Mouse (Mus musculus) MEL (cell line): ENCODE measurements around the gene Sgk1.

Experiments used
- CHD2 ChIP-seq: IDR thresholded peaks from 2 replicates; pipeline ENCODE4 v1.6.1; 2011; ENCODE audit warnings: low read length, improper control_type of control experiment
- CTCF ChIP-seq, 3 experiments: IDR thresholded peaks in 2 of 3; conservative IDR thresholded peaks in 1 of 3; 2 replicates each; pipeline ENCODE4 v1.5.1; 2011 to 2012; ENCODE audit warnings: low read length in 3 of 3, low read depth in 2 of 3, mild to moderate bottlenecking in 2 of 3, improper control_type of control experiment in 1 of 3, inconsistent platforms in 1 of 3, mixed read lengths in 1 of 3, moderate library complexity in 1 of 3; ENCODE audit not compliant: control insufficient read depth in 1 of 3, insufficient read depth in 1 of 3, poor library complexity in 1 of 3, severe bottlenecking in 1 of 3
- KAT2A ChIP-seq: conservative IDR thresholded peaks from 2 replicates; pipeline ENCODE4 v1.6.1; 2012; ENCODE audit warnings: low read depth, low read length, improper control_type of control experiment, inconsistent platforms
- NRF1 ChIP-seq: IDR thresholded peaks from 2 replicates; pipeline ENCODE4 v1.6.1; 2014; ENCODE audit warnings: low read depth, mild to moderate bottlenecking, inconsistent platforms, low read length, improper control_type of control experiment, moderate library complexity; ENCODE audit not compliant: poor library complexity, insufficient read depth, severe bottlenecking
- POLR2A ChIP-seq, 2 experiments: IDR thresholded peaks; 2 replicates each; pipeline ENCODE4 v1.6.1; 2011 to 2012; ENCODE audit warnings: low read length in 2 of 2, mild to moderate bottlenecking in 2 of 2, control low read depth in 1 of 2, improper control_type of control experiment in 1 of 2, low read depth in 1 of 2, moderate library complexity in 1 of 2; ENCODE audit not compliant: control insufficient read depth in 1 of 2, insufficient read depth in 1 of 2, poor library complexity in 1 of 2
- TCF12 ChIP-seq: IDR thresholded peaks from 2 replicates; pipeline ENCODE4 v1.6.1; 2014; ENCODE audit warnings: low read depth, mild to moderate bottlenecking, inconsistent platforms, low read length, improper control_type of control experiment, moderate library complexity

DNA sequence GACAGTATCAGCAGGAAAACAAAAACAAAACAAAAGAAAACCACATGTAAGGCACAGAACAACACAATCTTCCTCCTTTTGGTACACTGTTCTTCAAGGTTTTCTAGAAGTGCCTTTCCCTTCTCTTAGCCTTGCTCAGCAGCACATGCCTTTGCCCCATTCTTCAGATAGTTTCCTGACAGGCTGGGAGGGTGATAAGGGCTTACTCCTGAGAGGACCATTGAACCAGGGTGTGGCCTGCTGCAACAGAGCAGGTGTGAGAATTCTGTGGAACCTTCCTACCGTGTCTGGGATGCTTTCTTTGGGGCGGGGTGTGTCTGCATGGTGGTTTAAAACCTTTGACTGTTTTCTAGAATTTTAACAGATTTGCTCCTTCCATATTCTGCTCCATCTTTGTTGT, 79.1 kb downstream of the Sgk1 start:
- TF ChIP-seq CTCF (IDR thresholded peaks at IDR 0.05 in 2 of 3, conservative IDR thresholded peaks at IDR 0.05 in 1 of 3; ENCODE audit: control insufficient read depth in 1 of 3, insufficient read depth in 1 of 3, low read depth in 2 of 3, low read length in 3 of 3, poor library complexity in 1 of 3, severe bottlenecking in 1 of 3): no peak
- no peak for TF ChIP-seq POLR2A (IDR thresholded peaks at IDR 0.05; ENCODE audit: control insufficient read depth in 1 of 2, insufficient read depth in 1 of 2, low read depth in 1 of 2, low read length in 2 of 2, poor library complexity in 1 of 2)
- TF ChIP-seq CHD2: no peak
- no peak for TF ChIP-seq KAT2A
- no peak for TF ChIP-seq TCF12
- TF ChIP-seq NRF1: no peak
